7 mouse cellular contexts compared by ENCODE assay signal in genomic region chr4:139926161-139926561, GRCm38 (mm10). TPM values are rescaled to one million over a fixed set of nuclear protein-coding genes. Genes with fewer than 3 reads are reported as not detected.
DNase-seq lines count a peak whose midpoint lies in the region; ATAC-seq and TF ChIP-seq lines count a peak whose summit lies in the region.

No protein-coding gene starts in this region.

- no peak overlapping the region; the same call in 1 of the 2 replicates for H3K4me3 ChIP-seq in embryonic facial prominence, embryonic 12.5 days
- H3K4me3 ChIP-seq in midbrain, embryonic 16.5 days (ENCODE audit: low read depth, low read length), result peak overlapping the region; percentile 18

- peak; percentile 91 for DNase-seq in brain, embryonic 14.5 days (ENCODE audit: low read depth)
- peak; percentile 63 for DNase-seq in layer of hippocampus, adult 11-12 months (ENCODE audit: low spot score)
- DNase-seq in thymus, postnatal 25 days, result no peak
- DNase-seq in urinary bladder, adult 2 months (ENCODE audit: low spot score), result no peak
- no peak for DNase-seq in spleen, postnatal 36 days (ENCODE audit: low spot score in 2 of 2)

- no peak for TF ChIP-seq POLR2A in brain, embryonic 14.5 days (IDR thresholded peaks at IDR 0.05; ENCODE audit: borderline replicate concordance, extremely low read depth, insufficient read depth, insufficient read length, poor library complexity, severe bottlenecking)

- peak overlapping the region; percentile 55 for H3K4me2 ChIP-seq in embryonic facial prominence, embryonic 12.5 days (replicated peaks)
- H3K4me2 ChIP-seq in midbrain, embryonic 16.5 days (ENCODE audit: low read length), result peak overlapping the region; percentile 46

- TF ChIP-seq CTCF in brain, embryonic 14.5 days (IDR thresholded peaks at IDR 0.05; ENCODE audit: borderline replicate concordance, extremely low read depth, insufficient read depth, insufficient read length), result no peak

- WGBS in embryonic facial prominence, embryonic 12.5 days, result 4% methylated on average over 11 of the region's 11 CpGs
- WGBS in midbrain, embryonic 16.5 days, result 2% methylated on average over 11 of the region's 11 CpGs

- H3K27ac ChIP-seq in embryonic facial prominence, embryonic 12.5 days, result no peak overlapping the region
- peak overlapping the region; percentile 79 for H3K27ac ChIP-seq in midbrain, embryonic 16.5 days (ENCODE audit: low read length)

- H3K27me3 ChIP-seq in embryonic facial prominence, embryonic 12.5 days, result peaks cover 36% of the 10 kb centered on the region
- no peaks in the 10 kb centered on the region for H3K27me3 ChIP-seq in midbrain, embryonic 16.5 days (ENCODE audit: control insufficient read depth, insufficient read depth, low read depth, low read length)

- H3K9ac ChIP-seq in embryonic facial prominence, embryonic 12.5 days, result peak overlapping the region; percentile 33; the same call in 1 of the 2 replicates
- H3K9ac ChIP-seq in midbrain, embryonic 16.5 days (ENCODE audit: low read depth, low read length), result peak overlapping the region; percentile 46

- H3K4me1 ChIP-seq in embryonic facial prominence, embryonic 12.5 days, result peaks cover 16% of the 10 kb centered on the region; the same call in 1 of the 2 replicates
- peaks cover 20% of the 10 kb centered on the region for H3K4me1 ChIP-seq in midbrain, embryonic 16.5 days (ENCODE audit: control insufficient read depth, insufficient read depth, low read length)

- no peaks in the 10 kb centered on the region for H3K9me3 ChIP-seq in embryonic facial prominence, embryonic 12.5 days
- no peaks in the 10 kb centered on the region for H3K9me3 ChIP-seq in midbrain, embryonic 16.5 days (replicated peaks; ENCODE audit: control insufficient read depth, low read length, poor library complexity, severe bottlenecking)

- H3K36me3 ChIP-seq in embryonic facial prominence, embryonic 12.5 days, result no peaks in the 10 kb centered on the region
- H3K36me3 ChIP-seq in midbrain, embryonic 16.5 days (ENCODE audit: control insufficient read depth, insufficient read depth, low read length), result no peaks in the 10 kb centered on the region

- ATAC-seq in embryonic facial prominence, embryonic 12.5 days (ENCODE audit: insufficient number of reproducible peaks, insufficient read depth, low FRiP score, low TSS enrichment), result no peak
- ATAC-seq in midbrain, embryonic 16.5 days, result peak; percentile 57

RNA-seq across cellular contexts. Expression of gene Klhdc7a, which starts 41.7 kb away (rescaled TPM):
- polyA plus RNA-seq in brain, embryonic 14.5 days (2012; rRNA removed), result 0.49 and 0.96 TPM in 2 replicates
- polyA plus RNA-seq in embryonic facial prominence, embryonic 12.5 days (2016; fragmentation: Nextera tagmentation; extraction: Ambion mirVana), result 0.08 and 0.18 TPM in 2 replicates
- 0.34 and 0.39 TPM in 2 replicates for polyA plus RNA-seq in midbrain, embryonic 16.5 days (2015; fragmentation: Nextera tagmentation; extraction: Ambion mirVana)
- 20.1 and 22.3 TPM in 2 replicates for polyA plus RNA-seq in urinary bladder, adult 2 months (2012; rRNA removed)

Comparison
In these comparisons a context has a peak if more than half of its experiments do, and no peak if none do; other contexts are left out.
1. DNase-seq: peak in brain, embryonic 14.5 days (single experiment) and layer of hippocampus, adult 11-12 months (single experiment); none in thymus, postnatal 25 days (single experiment), urinary bladder, adult 2 months (single experiment) and spleen, postnatal 36 days (0 of 2).
2. RNA of gene Klhdc7a, which starts 41.7 kb away (polyA plus RNA-seq): 20.1 to 22.3 TPM in urinary bladder, adult 2 months; 0.49 to 0.96 TPM in brain, embryonic 14.5 days, 0.34 to 0.39 TPM in midbrain, embryonic 16.5 days and 0.08 to 0.18 TPM in embryonic facial prominence, embryonic 12.5 days; every median in the first group is over 10 times any median in the second.